Mouse (Mus musculus): ENCODE measurements at regions not wholly inside any gene's neighbourhood (a gene's known extent, or its start where the extent isn't known, plus 50 kb on each side); places are given as distances from the start of the nearest gene placed in this dataset.

DNA sequence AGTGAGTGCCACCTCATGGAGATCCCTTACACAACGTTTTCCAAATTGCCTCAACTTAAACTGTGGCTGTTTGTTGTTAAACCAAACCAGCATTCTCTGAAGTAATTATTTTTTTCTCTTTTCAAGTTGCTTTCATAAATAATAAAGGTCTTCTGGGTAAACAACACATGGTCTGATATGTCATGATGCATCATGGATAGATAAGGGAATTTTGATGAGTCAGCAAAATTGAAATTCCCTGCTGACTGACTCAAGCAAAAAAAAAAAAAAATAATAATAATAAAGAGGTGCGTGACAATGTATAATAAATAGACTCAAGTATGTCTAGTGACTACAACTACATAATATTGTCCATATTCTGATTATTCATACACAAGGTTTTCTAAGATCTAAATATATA is 201.8 kb downstream of the Adgb start:
- Histone ChIP-seq H3K4me2 (no peak overlapping the region), H3K9me3 (replicated peaks) (no peaks in the 10 kb centered on the region), H3K27ac (no peak overlapping the region), H3K4me1 (replicated peaks) (no peaks in the 10 kb centered on the region), H3K27me3 (no peaks in the 10 kb centered on the region), H3K4me3 (no peak overlapping the region), H3K36me3 (no peaks in the 10 kb centered on the region), H3K9ac (no peak overlapping the region)
- ATAC-seq (replicated peaks; ENCODE audit: insufficient number of reproducible peaks, insufficient read depth, low FRiP score, low read depth): no peak
- 87% methylated on average over 2 of the region's 2 CpGs for WGBS

GRCm38 (mm10) chr10:10252540-10253318 is 219.4 kb downstream of the Adgb start:
- H3K36me3 ChIP-seq: no peaks in the 10 kb centered on the region
- no peak overlapping the region for H3K4me3 ChIP-seq
- no peaks in the 10 kb centered on the region for H3K4me1 ChIP-seq (replicated peaks)
- no peak overlapping the region for H3K9ac ChIP-seq
- H3K9me3 ChIP-seq (replicated peaks): no peaks in the 10 kb centered on the region
- no peak for ATAC-seq (replicated peaks; ENCODE audit: insufficient number of reproducible peaks, insufficient read depth, low FRiP score, low read depth)
- no peak overlapping the region for H3K4me2 ChIP-seq
- H3K27me3 ChIP-seq: no peaks in the 10 kb centered on the region
- H3K27ac ChIP-seq: no peak overlapping the region
- 79% methylated on average over 8 of the region's 8 CpGs for WGBS

GRCm38 (mm10) chr10:10252136-10252535 is 220.0 kb downstream of the Adgb start:
- Histone ChIP-seq H3K36me3 (no peaks in the 10 kb centered on the region), H3K4me3 (no peak overlapping the region), H3K4me1 (replicated peaks) (no peaks in the 10 kb centered on the region), H3K9ac (no peak overlapping the region), H3K27ac (no peak overlapping the region), H3K9me3 (replicated peaks) (no peaks in the 10 kb centered on the region), H3K4me2 (no peak overlapping the region), H3K27me3 (no peaks in the 10 kb centered on the region)
- 77% methylated on average over 7 of the region's 7 CpGs for whole genome bisulfite sequencing
- no peak for ATAC-seq (replicated peaks; ENCODE audit: insufficient number of reproducible peaks, insufficient read depth, low FRiP score, low read depth)

DNA sequence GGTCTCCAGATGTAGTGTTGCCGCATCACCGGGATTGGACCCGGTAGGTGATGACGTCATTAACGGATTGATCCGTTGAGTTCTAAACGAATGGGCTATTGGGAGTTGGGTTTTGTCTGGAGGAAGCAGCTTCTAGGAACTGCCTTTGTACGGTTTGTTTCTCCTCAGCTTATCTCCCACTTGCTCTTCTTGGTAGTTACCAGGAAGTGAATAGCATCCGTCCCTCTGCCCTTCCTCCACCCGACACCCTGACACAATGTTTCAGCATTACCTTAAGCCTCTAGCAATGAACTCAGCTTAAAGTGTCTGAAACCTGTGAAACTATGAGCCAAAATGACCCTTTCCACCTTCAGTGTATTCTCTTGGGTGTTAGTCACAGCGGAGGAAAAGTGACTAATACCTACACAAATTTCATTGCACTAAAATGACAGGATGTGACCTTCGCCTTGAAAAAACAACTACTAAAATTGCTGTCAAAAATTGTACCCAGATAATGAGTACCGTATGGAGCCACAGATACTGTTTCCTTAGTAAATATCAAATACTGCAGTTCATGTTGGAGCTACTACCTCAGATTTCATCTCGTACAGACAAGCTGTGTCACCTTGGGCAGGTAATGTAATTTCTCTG is 237.1 kb downstream of the Adgb start:
- ATAC-seq (replicated peaks; ENCODE audit: insufficient number of reproducible peaks, insufficient read depth, low FRiP score, low read depth): no peak
- no peaks in the 10 kb centered on the region for H3K27me3 ChIP-seq
- H3K4me2 ChIP-seq: no peak overlapping the region
- no peaks in the 10 kb centered on the region for H3K36me3 ChIP-seq
- WGBS: 73% methylated on average over 14 of the region's 14 CpGs
- H3K4me1 ChIP-seq (replicated peaks): no peaks in the 10 kb centered on the region
- no peak overlapping the region for H3K9ac ChIP-seq
- H3K9me3 ChIP-seq (replicated peaks): no peaks in the 10 kb centered on the region
- H3K4me3 ChIP-seq: no peak overlapping the region
- no peak overlapping the region for H3K27ac ChIP-seq

GRCm38 (mm10) chr10:10224582-10225144 is 247.5 kb downstream of the Adgb start:
- H3K4me3 ChIP-seq: no peak overlapping the region
- H3K9ac ChIP-seq: no peak overlapping the region
- H3K9me3 ChIP-seq (replicated peaks): no peaks in the 10 kb centered on the region
- 82% methylated on average over 6 of the region's 6 CpGs for WGBS
- no peak overlapping the region for H3K27ac ChIP-seq
- no peaks in the 10 kb centered on the region for H3K36me3 ChIP-seq
- ATAC-seq (replicated peaks; ENCODE audit: insufficient number of reproducible peaks, insufficient read depth, low FRiP score, low read depth): no peak
- no peaks in the 10 kb centered on the region for H3K27me3 ChIP-seq
- no peaks in the 10 kb centered on the region for H3K4me1 ChIP-seq (replicated peaks)
- H3K4me2 ChIP-seq: no peak overlapping the region

DNA sequence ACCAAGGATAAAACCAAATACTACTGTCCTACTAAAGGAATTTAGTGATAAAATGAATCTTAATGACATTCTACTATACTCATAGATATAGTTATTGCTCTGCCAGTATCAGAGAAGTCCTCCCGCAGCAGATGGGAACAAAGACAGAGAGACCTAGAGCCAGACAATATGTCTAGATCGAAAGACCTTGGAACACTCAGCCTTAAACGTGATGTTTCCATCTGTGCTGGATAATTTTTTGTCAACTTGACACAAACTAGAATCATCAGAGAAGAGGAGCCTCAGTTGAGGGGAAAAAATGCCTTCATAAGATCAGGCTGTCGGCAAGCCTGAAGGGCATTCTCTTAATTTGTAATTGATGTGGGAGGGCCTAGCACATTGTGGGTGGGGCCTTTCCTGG is 252.4 kb downstream of the Adgb start:
- 82% methylated on average over 4 of the region's 4 CpGs for WGBS

GRCm38 (mm10) chr10:10216892-10217291 is 255.2 kb downstream of the Adgb start:
- Histone ChIP-seq H3K27ac (no peak overlapping the region), H3K4me1 (replicated peaks) (no peaks in the 10 kb centered on the region), H3K9ac (no peak overlapping the region), H3K9me3 (replicated peaks) (no peaks in the 10 kb centered on the region), H3K4me3 (no peak overlapping the region), H3K4me2 (no peak overlapping the region), H3K27me3 (no peaks in the 10 kb centered on the region), H3K36me3 (no peaks in the 10 kb centered on the region)
- no peak for ATAC-seq (replicated peaks; ENCODE audit: insufficient number of reproducible peaks, insufficient read depth, low FRiP score, low read depth)
- WGBS: 75% methylated on average over 3 of the region's 3 CpGs

More for the DNA sequence above, 252.4 kb downstream of the Adgb start:
- ATAC-seq (replicated peaks; ENCODE audit: insufficient number of reproducible peaks, insufficient read depth, low FRiP score, low read depth): no peak
- Histone ChIP-seq H3K27ac (no peak overlapping the region), H3K4me2 (no peak overlapping the region), H3K4me1 (replicated peaks) (no peaks in the 10 kb centered on the region), H3K4me3 (no peak overlapping the region), H3K36me3 (no peaks in the 10 kb centered on the region), H3K9ac (no peak overlapping the region), H3K27me3 (no peaks in the 10 kb centered on the region), H3K9me3 (replicated peaks) (no peaks in the 10 kb centered on the region)

- Histone ChIP-seq H3K27me3 (no peaks in the 10 kb centered on the region), H3K9me3 (replicated peaks) (no peaks in the 10 kb centered on the region), H3K4me3 (no peak overlapping the region), H3K36me3 (no peaks in the 10 kb centered on the region), H3K4me2 (no peak overlapping the region), H3K4me1 (replicated peaks) (no peaks in the 10 kb centered on the region), H3K27ac (no peak overlapping the region), H3K9ac (no peak overlapping the region)
- 69% methylated on average over 5 of the region's 5 CpGs for WGBS
- no peak for ATAC-seq (replicated peaks; ENCODE audit: insufficient number of reproducible peaks, insufficient read depth, low FRiP score, low read depth)
These were observed 256.8 kb downstream of the Adgb start for GRCm38 (mm10) chr10:10215376-10215775.

- ATAC-seq (replicated peaks; ENCODE audit: insufficient number of reproducible peaks, insufficient read depth, low FRiP score, low read depth): no peak
- Histone ChIP-seq H3K9ac (no peak overlapping the region), H3K4me3 (no peak overlapping the region), H3K36me3 (no peaks in the 10 kb centered on the region), H3K27ac (no peak overlapping the region), H3K4me2 (no peak overlapping the region), H3K9me3 (replicated peaks) (no peaks in the 10 kb centered on the region), H3K4me1 (replicated peaks) (no peaks in the 10 kb centered on the region), H3K27me3 (no peaks in the 10 kb centered on the region)
- 81% methylated on average over 5 of the region's 5 CpGs for WGBS
These were observed 263.8 kb downstream of the Adgb start for GRCm38 (mm10) chr10:10208354-10208753.

DNA sequence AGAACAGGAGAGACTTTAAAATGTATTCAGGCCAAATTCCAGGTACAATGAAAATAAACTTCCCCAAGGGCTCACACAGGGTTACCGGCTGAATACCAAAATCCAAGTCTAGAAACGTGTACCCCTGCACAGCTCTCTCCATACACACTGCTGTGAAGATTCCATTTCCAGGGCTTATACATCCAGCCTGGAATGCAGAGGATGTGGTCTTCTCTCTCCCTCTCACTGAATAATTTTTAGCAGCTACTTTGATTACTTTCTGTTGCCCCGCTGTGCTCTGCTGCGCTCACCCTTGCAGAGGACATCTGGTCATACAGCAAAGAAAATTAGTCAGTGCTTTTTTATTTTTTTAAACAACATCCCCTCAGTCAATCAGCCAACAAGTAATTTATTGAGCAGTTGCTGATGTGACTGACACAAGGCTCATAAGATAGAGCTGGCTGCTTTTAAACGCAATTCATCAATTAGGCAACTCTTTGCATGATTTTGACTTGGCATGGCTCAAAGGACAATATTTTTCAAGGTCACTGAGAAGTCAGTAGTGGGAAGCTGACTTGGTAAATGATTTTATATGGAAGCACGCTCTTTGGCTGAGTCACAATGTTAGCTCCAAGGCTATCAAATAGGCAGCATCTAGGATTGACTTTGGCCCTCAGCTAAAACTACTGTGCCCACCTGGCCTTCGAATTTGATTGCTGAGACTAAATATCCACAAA is 266.2 kb downstream of the Adgb start:
- H3K27ac ChIP-seq: no peak overlapping the region
- ATAC-seq (replicated peaks; ENCODE audit: insufficient number of reproducible peaks, insufficient read depth, low FRiP score, low read depth): no peak
- H3K9me3 ChIP-seq (replicated peaks): no peaks in the 10 kb centered on the region
- no peaks in the 10 kb centered on the region for H3K36me3 ChIP-seq
- no peaks in the 10 kb centered on the region for H3K4me1 ChIP-seq (replicated peaks)
- no peak overlapping the region for H3K4me2 ChIP-seq
- no peaks in the 10 kb centered on the region for H3K27me3 ChIP-seq
- WGBS: 72% methylated on average over 7 of the region's 7 CpGs
- H3K4me3 ChIP-seq: no peak overlapping the region
- H3K9ac ChIP-seq: no peak overlapping the region

DNA sequence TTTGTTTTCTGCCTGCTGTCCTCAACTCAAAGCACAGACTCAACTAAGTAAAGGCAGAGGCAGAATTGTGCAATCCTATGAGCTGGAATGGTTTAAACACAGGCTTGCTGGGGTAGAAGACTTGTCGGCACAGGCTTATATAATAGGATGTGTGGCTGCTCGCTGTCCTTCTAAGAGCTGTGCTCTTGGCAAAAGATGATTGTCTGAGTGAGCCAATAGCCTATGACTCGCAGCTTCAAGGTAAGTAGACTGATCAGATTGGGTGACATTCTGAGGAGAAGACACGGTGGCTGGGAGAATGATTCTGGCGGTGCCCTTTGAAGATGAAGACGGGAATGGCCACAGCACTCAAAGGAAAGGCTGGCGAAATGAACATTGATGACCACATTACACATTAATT is 268.1 kb downstream of the Adgb start:
- no peak overlapping the region for H3K27ac ChIP-seq
- no peak for ATAC-seq (replicated peaks; ENCODE audit: insufficient number of reproducible peaks, insufficient read depth, low FRiP score, low read depth)

More for the DNA sequence above, 268.1 kb downstream of the Adgb start:
- Histone ChIP-seq H3K36me3 (no peaks in the 10 kb centered on the region), H3K4me2 (no peak overlapping the region), H3K4me3 (no peak overlapping the region), H3K27me3 (no peaks in the 10 kb centered on the region), H3K9ac (no peak overlapping the region), H3K9me3 (replicated peaks) (no peaks in the 10 kb centered on the region), H3K4me1 (replicated peaks) (no peaks in the 10 kb centered on the region)
- 82% methylated on average over 7 of the region's 7 CpGs for WGBS

Data from heart, embryonic 15.5 days (tissue).